Mouse (Mus musculus) right cerebral cortex, postnatal 36 days (tissue): ENCODE data around the gene Ddhd1.

Source experiments
- DNase-seq, 2 experiments: peaks; one replicate each; pipeline ENCODE4 v3.0.0; 2022; ENCODE audit warnings: low spot score in 2 of 2, mixed read lengths in 1 of 2

Ddhd1 gene

GRCm38 (mm10) chr14:45657641-45658611 lies at the start of gene Ddhd1:
TSS of gene Ddhd1 (minus strand) at chr14:45658143.
- peak; percentile 83 to 85 for DNase-seq

- no peak for DNase-seq
Observed at GRCm38 (mm10) chr14:45707176-45707910, 49.4 kb upstream of the Ddhd1 start.

GRCm38 (mm10) chr14:45700031-45700572 lies 42.2 kb upstream of the Ddhd1 start:
- no peak for DNase-seq

GRCm38 (mm10) chr14:45698867-45699266 lies 40.9 kb upstream of the Ddhd1 start:
- no peak for DNase-seq

- no peak for DNase-seq
Observed at GRCm38 (mm10) chr14:45696098-45696497, 38.2 kb upstream of the Ddhd1 start.

GRCm38 (mm10) chr14:45693891-45694290 lies 35.9 kb upstream of the Ddhd1 start:
- DNase-seq = no peak

- peak; percentile 22 for DNase-seq
Observed at GRCm38 (mm10) chr14:45690520-45691246, 32.7 kb upstream of the Ddhd1 start.

GRCm38 (mm10) chr14:45685313-45685712 lies 27.4 kb upstream of the Ddhd1 start:
- DNase-seq = no peak

- DNase-seq = no peak
Observed at GRCm38 (mm10) chr14:45676722-45677121, 18.8 kb upstream of the Ddhd1 start.

GRCm38 (mm10) chr14:45668325-45668724 lies 10.4 kb upstream of the Ddhd1 start:
- DNase-seq = no peak

- no peak for DNase-seq
Observed at GRCm38 (mm10) chr14:45667231-45667630, 9.3 kb upstream of the Ddhd1 start.

- DNase-seq = no peak
Observed at GRCm38 (mm10) chr14:45661575-45661974, 3.6 kb upstream of the Ddhd1 start.

GRCm38 (mm10) chr14:45660315-45660714 lies 2.4 kb upstream of the Ddhd1 start:
- no peak for DNase-seq

- peak; percentile 30 to 41 for DNase-seq
Observed at GRCm38 (mm10) chr14:45656831-45657640, 907 bp downstream of the Ddhd1 start.

GRCm38 (mm10) chr14:45654876-45655416 lies 3.0 kb downstream of the Ddhd1 start:
- DNase-seq = no peak

GRCm38 (mm10) chr14:45653756-45654155 lies 4.2 kb downstream of the Ddhd1 start:
- no peak for DNase-seq

- DNase-seq = peak in 1 of 2 experiments; percentile 20
Observed at GRCm38 (mm10) chr14:45648999-45649818, 8.7 kb downstream of the Ddhd1 start.

- DNase-seq = no peak
Observed at GRCm38 (mm10) chr14:45648144-45648543, 9.8 kb downstream of the Ddhd1 start.

GRCm38 (mm10) chr14:45647632-45648031 lies 10.3 kb downstream of the Ddhd1 start:
- DNase-seq = no peak

- DNase-seq = no peak
Observed at GRCm38 (mm10) chr14:45647175-45647574, 10.8 kb downstream of the Ddhd1 start.
